Mouse (Mus musculus) CH12.LX (cell line): ENCODE results near the gene Hnrnpr. TPM values are rescaled to one million over a fixed set of nuclear protein-coding genes. Genes with fewer than 3 reads are reported as not detected.

ENCODE experiments used
- DNase-seq: peaks from one replicate; pipeline ENCODE4 v3.0.0-alpha.2; 2013; ENCODE audit errors: extremely low read depth
- H3K27ac ChIP-seq: 2 replicates; pipeline ENCODE4 v1.5.1; 2012; ENCODE audit warnings: low read depth, mild to moderate bottlenecking, control low read depth, moderate library complexity; ENCODE audit not compliant: insufficient read depth
- H3K27me3 ChIP-seq: replicated peaks from 2 replicates; pipeline ENCODE3; 2012; ENCODE audit warnings: inconsistent platforms
- H3K36me3 ChIP-seq, 2 experiments: replicated peaks in 1 of 2; 2 replicates each; pipeline versions ENCODE3 to v1.6.1; 2012; ENCODE audit warnings: inconsistent platforms in 1 of 2, low read length in 1 of 2, mild to moderate bottlenecking in 1 of 2, mixed read lengths in 1 of 2, moderate library complexity in 1 of 2; ENCODE audit not compliant: control insufficient read depth in 1 of 2, insufficient read depth in 1 of 2
- H3K4me1 ChIP-seq, 2 experiments: 2 replicates each; pipeline ENCODE4 v1.6.1; 2012; ENCODE audit warnings: inconsistent platforms in 1 of 2, moderate library complexity in 1 of 2; ENCODE audit not compliant: insufficient read depth in 2 of 2, control insufficient read depth in 1 of 2
- H3K4me2 ChIP-seq: 2 replicates; pipeline ENCODE4 v1.6.1; 2012; ENCODE audit warnings: low read depth, mild to moderate bottlenecking, control low read depth; ENCODE audit not compliant: poor library complexity, insufficient read depth, severe bottlenecking
- H3K4me3 ChIP-seq, 3 experiments: fragments of 150-350 bp in 1 of 3; sonication (generic) in 1 of 3; replicated peaks in 1 of 3; 2 replicates each; pipeline versions ENCODE3 to v1.5.1; 2011 to 2012; ENCODE audit warnings: low read depth in 2 of 3, low read length in 2 of 3, mild to moderate bottlenecking in 2 of 3, moderate library complexity in 2 of 3, control low read depth in 1 of 3, improper control_type of control experiment in 1 of 3, inconsistent platforms in 1 of 3, mixed read lengths in 1 of 3; ENCODE audit not compliant: poor library complexity in 1 of 3
- H3K79me2 ChIP-seq: replicated peaks from 2 replicates; pipeline ENCODE4 v1.6.1; 2012; ENCODE audit warnings: mild to moderate bottlenecking, moderate library complexity; ENCODE audit not compliant: control insufficient read depth, poor library complexity, insufficient read depth, severe bottlenecking; ENCODE audit errors: extremely low read depth
- H3K9ac ChIP-seq: 2 replicates; pipeline ENCODE4 v1.6.1; 2012; ENCODE audit warnings: low read depth, mild to moderate bottlenecking, control low read depth, moderate library complexity; ENCODE audit not compliant: insufficient read depth
- H3K9me3 ChIP-seq: replicated peaks from 2 replicates; pipeline ENCODE3; 2012; ENCODE audit warnings: low read length, inconsistent platforms, mixed read lengths
- CHD1 ChIP-seq: IDR thresholded peaks from 2 replicates; pipeline ENCODE4 v1.6.1; 2012; ENCODE audit warnings: low read depth, low read length, improper control_type of control experiment, inconsistent platforms
- CTCF ChIP-seq, 2 experiments: IDR thresholded peaks in 1 of 2; conservative IDR thresholded peaks in 1 of 2; 2 replicates each; pipeline ENCODE4 v1.5.1; 2011 to 2012; ENCODE audit warnings: low read depth in 2 of 2, low read length in 2 of 2, improper control_type of control experiment in 1 of 2, inconsistent platforms in 1 of 2, mild to moderate bottlenecking in 1 of 2, moderate library complexity in 1 of 2
- ELF1 ChIP-seq: IDR thresholded peaks from 2 replicates; pipeline ENCODE4 v1.6.1; 2014; ENCODE audit warnings: low read depth, mild to moderate bottlenecking, inconsistent platforms, low read length, improper control_type of control experiment
- ETS1 ChIP-seq: conservative IDR thresholded peaks from 2 replicates; pipeline ENCODE4 v1.6.1; 2012; ENCODE audit warnings: low read depth, mild to moderate bottlenecking, inconsistent platforms, low read length, improper control_type of control experiment, moderate library complexity
- IRF4 ChIP-seq: IDR thresholded peaks from 2 replicates; pipeline ENCODE4 v1.6.1; 2014; ENCODE audit warnings: low read depth, mild to moderate bottlenecking, inconsistent platforms, low read length, improper control_type of control experiment
- JUN ChIP-seq: IDR thresholded peaks from 2 replicates; pipeline ENCODE4 v1.6.1; 2011; ENCODE audit warnings: low read depth, mild to moderate bottlenecking, low read length, improper control_type of control experiment, moderate library complexity; ENCODE audit not compliant: insufficient read depth
- MAFK ChIP-seq: IDR thresholded peaks from 2 replicates; pipeline ENCODE4 v1.6.1; 2011; ENCODE audit warnings: low read length, improper control_type of control experiment; ENCODE audit not compliant: insufficient replicate concordance
- MAX ChIP-seq: IDR thresholded peaks from 2 replicates; pipeline ENCODE4 v1.6.1; 2011; ENCODE audit warnings: low read length, improper control_type of control experiment
- MAZ ChIP-seq: IDR thresholded peaks from 2 replicates; pipeline ENCODE4 v1.6.1; 2012; ENCODE audit warnings: low read depth, mild to moderate bottlenecking, inconsistent platforms, low read length, improper control_type of control experiment, moderate library complexity
- MEF2A ChIP-seq: IDR thresholded peaks from 2 replicates; pipeline ENCODE4 v1.6.1; 2014; ENCODE audit warnings: low read depth, mild to moderate bottlenecking, inconsistent platforms, low read length, improper control_type of control experiment, borderline replicate concordance
- MYC ChIP-seq: IDR thresholded peaks from 2 replicates; pipeline ENCODE4 v1.6.1; 2011; ENCODE audit warnings: low read depth, mild to moderate bottlenecking, improper control_type of control experiment, low read length
- NRF1 ChIP-seq: IDR thresholded peaks from 2 replicates; pipeline ENCODE4 v1.6.1; 2014; ENCODE audit warnings: low read depth, mild to moderate bottlenecking, inconsistent platforms, low read length, improper control_type of control experiment, moderate library complexity
- POLR2AphosphoS2 ChIP-seq: IDR thresholded peaks from 2 replicates; pipeline ENCODE4 v1.6.1; 2011; ENCODE audit warnings: low read depth, low read length, improper control_type of control experiment
- RAD21 ChIP-seq: IDR thresholded peaks from 2 replicates; pipeline ENCODE4 v1.6.1; 2011; ENCODE audit warnings: low read depth, mild to moderate bottlenecking, low read length, improper control_type of control experiment, moderate library complexity
- SMC3 ChIP-seq: IDR thresholded peaks from 2 replicates; pipeline ENCODE4 v1.6.1; 2011; ENCODE audit warnings: low read depth, low read length, improper control_type of control experiment
- UBTF ChIP-seq: IDR thresholded peaks from 2 replicates; pipeline ENCODE4 v1.6.1; 2012; ENCODE audit warnings: low read depth, mild to moderate bottlenecking, inconsistent platforms, low read length, improper control_type of control experiment, moderate library complexity
- USF2 ChIP-seq: conservative IDR thresholded peaks from 2 replicates; pipeline ENCODE4 v1.6.1; 2011; ENCODE audit warnings: low read depth, low read length, improper control_type of control experiment
- ZMIZ1 ChIP-seq: IDR thresholded peaks from 2 replicates; pipeline ENCODE4 v1.6.1; 2012; ENCODE audit warnings: low read depth, mild to moderate bottlenecking, inconsistent platforms, low read length, improper control_type of control experiment
- dilution Hi-C: fragments of 300-500 bp; cut with MboI; formaldehyde crosslinking; loops from 2 replicates; pipeline ENCODE4 v1.14.3; 2020; ENCODE audit warnings: low sequenced_read_pairs; ENCODE audit not compliant: extremely low pct_unique_long_range_greater_than_20kb, extremely low pct_ligation_motif_present
- in situ Hi-C: fragments of 300-500 bp; cut with MboI; formaldehyde crosslinking; loops from 3 replicates; pipeline ENCODE4 v1.14.3; 2019; ENCODE audit warnings: low sequenced_read_pairs, low pct_ligation_motif_present, low pct_unique_long_range_greater_than_20kb, mixed read lengths
- polyA plus RNA-seq: library from polyadenylated mRNA; unstranded; fragments of >175 nt; gene quantifications from 2 replicates; pipeline ENCODE4 v1.2.1, GENCODE M21; 2012; ENCODE audit warnings: low read depth; ENCODE audit not compliant: insufficient read length
- total RNA-seq, 2 experiments: library from RNA; depleted of rRNA; stranded (reverse); fragments of 300-350 nt in 1 of 2; fragments of >200 nt in 1 of 2; gene quantifications; 2 replicates each; pipeline ENCODE4 v1.2.3; 2012 to 2014

Hnrnpr gene
- total and polyA plus RNA-seq, 3 experiments = 65.6 to 130 (median 117) TPM

DNA sequence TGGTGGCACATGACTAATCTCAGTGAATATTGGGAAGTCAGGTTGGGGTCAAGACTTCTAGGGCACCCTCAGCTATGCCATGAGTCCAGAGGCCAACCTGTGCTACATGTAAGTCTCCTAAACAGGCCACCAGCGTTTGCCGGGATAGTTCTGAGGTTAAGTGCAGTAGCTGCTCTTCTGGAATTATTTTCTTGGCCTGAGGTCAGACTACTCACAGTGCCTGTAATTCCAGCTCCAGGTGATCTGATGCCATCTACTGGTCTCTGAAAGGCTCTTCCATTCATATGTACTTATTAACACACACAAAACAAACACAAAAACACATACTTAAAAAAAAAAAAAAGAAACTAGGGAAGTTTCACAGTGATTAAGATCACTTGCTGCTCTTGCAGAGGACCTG, 13.5 kb downstream of the Hnrnpr start:
- in situ Hi-C loops (no loop called here), dilution Hi-C loops (no loop called here)
- Histone ChIP-seq H3K27ac (no peak overlapping the region), H3K4me2 (no peak overlapping the region), H3K4me3 (no peak overlapping the region), H3K36me3 (peaks cover 39 to 78% of the 10 kb centered on the region in 2 experiments), H3K27me3 (no peaks in the 10 kb centered on the region), H3K9ac (no peak overlapping the region), H3K9me3 (no peaks in the 10 kb centered on the region), H3K79me2 (peaks cover 36% of the 10 kb centered on the region), H3K4me1 (no peaks in the 10 kb centered on the region)
- TF ChIP-seq USF2 = no peak
- 0 out of 4 replicates have a peak, but pooled peaks of 1 of the 2 experiments have one; percentile 19 for TF ChIP-seq CTCF (conservative IDR thresholded peaks at IDR 0.05 in 1 of 2, IDR thresholded peaks at IDR 0.05 in 1 of 2; ENCODE audit: low read depth in 2 of 2, low read length in 2 of 2)
- TF ChIP-seq MAZ = no peak
- DNase-seq = no peak

DNA sequence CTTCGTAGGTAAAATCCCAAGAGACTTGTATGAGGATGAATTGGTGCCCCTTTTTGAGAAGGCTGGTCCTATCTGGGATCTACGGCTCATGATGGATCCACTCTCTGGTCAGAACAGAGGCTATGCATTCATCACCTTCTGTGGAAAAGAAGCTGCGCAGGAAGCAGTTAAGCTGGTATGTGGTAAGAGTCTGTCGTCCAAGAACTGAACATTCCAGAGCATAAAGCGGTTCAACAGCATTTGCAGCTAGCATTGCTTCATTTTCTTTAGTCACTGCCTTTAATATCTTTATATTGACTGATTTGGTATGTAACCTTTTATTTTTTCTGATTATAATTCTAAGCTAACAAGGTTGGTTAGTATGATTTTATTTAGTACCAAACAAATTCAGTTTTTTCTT, 16.5 kb downstream of the Hnrnpr start:
- Histone ChIP-seq H3K9ac (no peak overlapping the region), H3K27me3 (no peaks in the 10 kb centered on the region), H3K4me3 (no peak overlapping the region), H3K4me1 (no peaks in the 10 kb centered on the region), H3K27ac (no peak overlapping the region), H3K9me3 (no peaks in the 10 kb centered on the region), H3K4me2 (no peak overlapping the region), H3K36me3 (peaks cover 25 to 79% of the 10 kb centered on the region in 2 experiments), H3K79me2 (peaks cover 26% of the 10 kb centered on the region)
- no peak for DNase-seq
- dilution Hi-C loops (no loop called here), in situ Hi-C loops (no loop called here)
- TF ChIP-seq CHD1 (no peak), MEF2A (no peak), MAZ (no peak), MAFK (no peak), JUN (no peak), MYC (no peak), ZMIZ1 (no peak), IRF4 (no peak), UBTF (no peak), POLR2AphosphoS2 (no peak), RAD21 (no peak)

DNA sequence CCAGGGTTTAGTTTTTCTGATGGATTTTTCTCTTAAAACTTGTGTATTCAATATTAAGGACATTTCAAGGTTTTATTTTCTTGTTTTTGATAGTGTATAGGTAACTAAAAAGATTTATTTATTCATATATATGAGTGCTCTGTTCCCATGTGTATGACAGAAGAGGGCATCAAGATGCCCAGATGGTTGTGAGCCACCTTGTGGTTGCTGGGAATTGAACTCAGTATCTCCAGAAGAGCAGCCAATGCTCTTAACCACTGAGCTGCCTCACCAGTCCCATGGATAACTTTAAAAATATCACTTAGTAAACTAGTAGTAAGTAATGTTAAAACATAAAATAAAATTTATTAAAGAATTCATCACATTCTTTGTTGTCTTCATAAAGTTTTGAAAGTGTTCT, 17.4 kb downstream of the Hnrnpr start:
- Histone ChIP-seq H3K27ac (no peak overlapping the region), H3K9ac (no peak overlapping the region), H3K4me1 (no peaks in the 10 kb centered on the region), H3K4me3 (no peak overlapping the region), H3K9me3 (no peaks in the 10 kb centered on the region), H3K4me2 (no peak overlapping the region), H3K36me3 (peaks cover 29 to 82% of the 10 kb centered on the region in 2 experiments), H3K79me2 (peaks cover 24% of the 10 kb centered on the region), H3K27me3 (no peaks in the 10 kb centered on the region)
- in situ Hi-C loops = no loop called here
- DNase-seq = no peak
- dilution Hi-C loops = no loop called here
- TF ChIP-seq MAX (no peak), ELF1 (no peak), SMC3 (peak; percentile 25), NRF1 (no peak), ETS1 (no peak), MYC (no peak), CTCF (conservative IDR thresholded peaks at IDR 0.05 in 1 of 2, IDR thresholded peaks at IDR 0.05 in 1 of 2; ENCODE audit: low read depth in 2 of 2, low read length in 2 of 2) (peak in 1 of 2 experiments; percentile 35; a peak in 2 of 4 replicates)
